Mouse (Mus musculus) sigmoid colon, adult 10 weeks (tissue): Measurements from ENCODE around the gene Lamc1. TPM values are rescaled to one million over a fixed set of nuclear protein-coding genes. Genes with fewer than 3 reads are reported as not detected.

Experiments used
- polyA plus RNA-seq: library from polyadenylated mRNA; stranded (reverse); fragments of 350-450 nt; fragmentation: Illumina TruSeq; extraction: RNeasy Lipid Tissue Mini Kit (QIAGEN cat#74804); gene quantifications from one replicate; pipeline ENCODE4 v1.2.3, GENCODE M21; 2014; ENCODE audit warnings: low read depth, low replicate concordance

Gene Lamc1
- 33.6 TPM for polyA plus RNA-seq

DNA sequence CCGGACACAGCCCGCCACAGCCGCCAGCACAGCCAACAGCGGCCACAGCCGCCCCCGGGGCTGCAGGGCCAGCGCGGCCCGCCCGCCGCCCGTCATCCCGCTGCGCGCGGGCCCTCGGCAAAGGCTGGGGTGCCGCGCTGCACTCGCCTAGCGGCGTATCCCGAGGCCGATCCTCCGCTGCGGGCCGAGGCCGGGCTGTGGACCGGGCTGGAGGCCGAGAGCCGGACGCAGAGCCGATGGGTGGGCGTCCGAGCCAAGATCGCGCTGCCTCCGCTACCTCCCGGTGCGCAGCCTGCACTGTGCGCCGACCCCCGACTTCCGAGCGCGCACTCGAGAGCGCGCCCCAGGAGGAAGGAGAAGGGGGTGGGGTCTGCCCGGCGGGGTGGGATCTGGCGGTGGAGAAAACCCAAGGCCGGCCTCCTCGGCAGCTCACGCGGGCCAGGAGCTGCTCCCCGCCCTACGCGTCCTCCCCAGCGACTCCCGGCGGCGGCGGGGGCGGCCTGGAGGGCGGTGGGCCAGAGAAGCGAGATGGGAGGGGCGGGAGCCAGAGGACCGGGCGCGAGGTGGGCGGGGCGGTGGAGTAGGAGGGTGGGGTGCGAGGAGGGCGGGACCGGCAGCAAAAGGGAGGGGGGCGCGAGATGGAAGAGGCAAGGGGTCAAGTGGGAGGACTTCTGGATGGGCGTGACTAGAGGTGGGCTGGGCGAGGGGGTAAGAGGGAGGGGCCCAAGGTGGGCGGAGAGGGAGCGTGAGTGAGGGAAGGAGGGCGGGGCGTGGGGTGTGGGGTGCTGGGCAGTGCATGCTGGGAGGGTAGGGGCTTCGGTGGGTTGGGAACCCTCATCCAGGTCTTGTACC is at the start of gene Lamc1:
Lamc1 (minus strand) TSS at position 343 of the 852 bp plus-strand sequence.

DNA sequence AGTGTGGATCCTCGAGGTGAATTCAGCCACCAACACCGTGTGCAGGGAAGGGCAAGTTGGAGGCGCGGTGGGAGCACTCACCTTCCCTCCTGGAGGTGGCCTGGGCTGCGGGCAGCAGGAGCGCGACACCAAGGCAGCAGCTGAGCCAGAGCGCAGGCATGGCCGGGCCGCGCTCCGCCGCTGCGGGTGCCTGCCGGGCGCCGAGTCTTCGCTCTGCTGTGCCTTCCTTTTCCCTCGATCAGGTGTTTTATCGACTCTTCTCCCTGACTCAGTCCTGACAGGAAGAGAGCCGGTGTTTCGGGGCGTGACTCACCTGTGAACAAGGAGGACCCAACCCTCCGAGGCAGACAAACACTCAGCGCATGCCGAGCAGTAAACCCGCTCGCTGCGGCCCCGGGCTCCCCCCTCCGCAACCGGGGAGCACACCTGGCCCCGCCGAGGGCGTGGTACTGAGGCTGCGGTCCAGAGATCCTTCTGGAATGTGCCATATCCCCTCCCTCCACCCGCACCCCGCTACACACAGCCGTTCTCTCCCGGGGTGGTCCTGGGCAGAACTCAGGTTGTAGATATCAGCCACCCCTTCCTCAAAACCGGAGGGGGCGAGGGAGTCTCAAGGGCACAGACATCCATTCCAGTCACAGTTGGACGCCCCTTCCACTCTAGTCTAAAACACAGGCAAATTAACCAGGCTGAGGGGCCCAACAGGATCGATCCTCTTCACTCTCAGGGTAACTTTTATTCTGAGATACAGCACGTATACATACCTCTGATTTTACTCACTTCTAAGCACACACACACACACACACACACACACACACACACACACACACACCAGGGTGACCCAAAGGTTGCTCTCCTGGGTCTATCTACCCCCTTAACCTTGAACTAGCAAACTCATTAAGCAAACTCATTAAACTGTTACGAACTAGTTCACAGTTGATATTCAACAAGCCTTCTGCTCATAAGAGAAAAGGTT is 146.5 kb downstream of the Lamc1 start, which contains the start of gene Lamc2:
Lamc2 (minus strand) TSS at position 620 of the 976 bp plus-strand sequence.

Other genes starting within 250 kb of the Lamc1 start
- gene Lamc2, start 146.3 kb downstream of the Lamc1 start, polyA plus RNA-seq, result 27.8 TPM
- gene Shcbp1l, start 92.4 kb upstream of the Lamc1 start, polyA plus RNA-seq, result 0.38 TPM
- gene Dhx9, start 154.9 kb upstream of the Lamc1 start, polyA plus RNA-seq, result 290 TPM
- 2.6 TPM for gene Npl, start 217.3 kb upstream of the Lamc1 start, polyA plus RNA-seq